Mouse (Mus musculus): ENCODE data around the gene Spint3. TPM values are rescaled to one million over a fixed set of nuclear protein-coding genes. Genes with fewer than 3 reads are reported as not detected.

Gene Spint3
- polyA plus RNA-seq, 1 experiment: not detected

DNA sequence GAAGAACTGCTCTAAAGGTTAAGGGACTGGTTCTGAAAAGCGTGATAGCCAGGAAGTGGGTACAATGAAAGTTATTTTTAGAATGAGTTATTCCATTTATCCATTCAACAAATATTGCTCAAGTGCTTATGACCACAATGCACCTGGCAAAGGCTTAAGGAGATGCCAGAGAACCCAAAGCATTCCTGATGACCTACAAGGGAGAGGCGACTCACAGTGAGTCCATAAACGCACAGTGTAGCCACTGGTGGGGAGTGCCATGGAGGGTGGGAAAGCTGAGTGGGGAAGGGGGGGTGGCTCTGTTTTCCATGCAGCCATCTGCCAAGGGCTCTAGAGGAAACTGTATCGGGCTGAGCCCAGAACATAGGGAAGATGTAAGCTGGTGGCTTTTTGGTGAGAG is 23.9 kb downstream of the Spint3 start:
- DNase-seq: no peak
- H3K4me1 ChIP-seq (ENCODE audit: control insufficient read depth, insufficient read depth, low read length): no peaks in the 10 kb centered on the region
- H3K4me3 ChIP-seq (replicated peaks; ENCODE audit: insufficient read depth, low read depth, low read length): no peak overlapping the region
- H3K27ac ChIP-seq (ENCODE audit: insufficient read depth, low read length): no peak overlapping the region
- TF ChIP-seq POLR2A (IDR thresholded peaks at IDR 0.05; ENCODE audit: borderline replicate concordance, insufficient read depth, low read length) (no peak), CTCF (IDR thresholded peaks at IDR 0.05; ENCODE audit: borderline replicate concordance, insufficient read depth, low read depth, low read length) (no peak)
- 41% methylated on average over 4 of the region's 4 CpGs for WGBS
- no peaks in the 10 kb centered on the region for H3K27me3 ChIP-seq (ENCODE audit: control insufficient read depth, insufficient read depth, low read length)

DNA sequence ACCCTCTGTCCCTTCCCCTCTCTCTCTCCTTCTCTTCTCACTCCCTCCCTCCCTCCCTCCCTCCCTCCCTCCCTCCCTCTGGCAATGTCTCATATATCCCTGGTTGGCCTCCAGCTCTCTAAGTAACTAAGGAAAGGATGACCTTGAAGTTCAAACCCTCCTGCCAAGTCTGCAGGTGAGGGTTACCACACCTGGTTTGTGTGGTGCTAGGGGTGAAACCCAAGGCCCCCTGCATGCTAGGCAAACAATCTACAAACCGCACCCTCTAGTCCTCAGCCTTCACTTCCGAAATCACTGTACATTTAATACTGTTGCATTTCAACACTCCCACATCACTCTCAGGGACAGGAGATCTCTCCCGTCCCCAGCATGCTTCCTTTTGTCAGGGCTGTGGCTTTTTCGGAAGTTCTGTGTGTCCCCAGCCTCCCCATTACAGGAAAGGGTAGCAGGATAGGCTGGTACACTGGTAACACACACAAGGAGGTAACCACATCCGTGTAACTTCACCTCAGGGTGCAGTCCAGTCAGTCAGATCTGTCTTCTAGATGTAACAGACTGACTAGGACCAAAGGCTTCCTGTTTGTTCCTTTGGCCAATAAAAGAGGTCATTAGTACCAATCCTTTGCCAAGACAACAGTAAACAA is 28.7 kb downstream of the Spint3 start:
- 56% methylated on average over 5 of the region's 5 CpGs for WGBS
- Histone ChIP-seq H3K27me3 (ENCODE audit: control insufficient read depth, insufficient read depth, low read length) (no peaks in the 10 kb centered on the region), H3K27ac (ENCODE audit: insufficient read depth, low read length) (no peak overlapping the region), H3K4me3 (replicated peaks; ENCODE audit: insufficient read depth, low read depth, low read length) (no peak overlapping the region), H3K4me1 (ENCODE audit: control insufficient read depth, insufficient read depth, low read length) (no peaks in the 10 kb centered on the region)
- no peak for TF ChIP-seq CTCF (IDR thresholded peaks at IDR 0.05; ENCODE audit: borderline replicate concordance, insufficient read depth, low read depth, low read length)
- TF ChIP-seq POLR2A (IDR thresholded peaks at IDR 0.05; ENCODE audit: borderline replicate concordance, insufficient read depth, low read length): no peak
- DNase-seq: no peak

DNA sequence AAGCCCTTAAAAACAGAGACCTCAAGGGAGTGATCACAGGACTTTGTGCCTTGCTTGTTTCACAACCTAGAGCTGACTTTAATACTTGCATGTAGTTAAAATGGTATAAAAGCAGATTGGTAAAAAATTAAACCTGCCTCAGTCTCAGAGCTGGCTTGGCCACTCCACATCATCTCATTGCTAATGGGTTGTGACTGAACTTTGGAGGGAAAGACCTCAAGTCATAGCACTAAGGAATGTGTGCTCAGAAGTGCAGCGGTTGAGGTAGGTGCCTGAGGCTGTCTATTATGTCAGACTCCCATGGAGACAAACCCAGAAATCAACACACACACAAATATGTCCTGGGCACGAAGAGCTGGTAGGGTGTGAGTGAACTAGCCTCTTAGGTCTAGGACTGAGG is 29.5 kb downstream of the Spint3 start:
- TF ChIP-seq CTCF (IDR thresholded peaks at IDR 0.05; ENCODE audit: borderline replicate concordance, insufficient read depth, low read depth, low read length) (no peak), POLR2A (IDR thresholded peaks at IDR 0.05; ENCODE audit: borderline replicate concordance, insufficient read depth, low read length) (no peak)
- H3K4me3 ChIP-seq (replicated peaks; ENCODE audit: insufficient read depth, low read depth, low read length): no peak overlapping the region
- no peak overlapping the region for H3K27ac ChIP-seq (ENCODE audit: insufficient read depth, low read length)
- H3K27me3 ChIP-seq (ENCODE audit: control insufficient read depth, insufficient read depth, low read length): no peaks in the 10 kb centered on the region
- no peaks in the 10 kb centered on the region for H3K4me1 ChIP-seq (ENCODE audit: control insufficient read depth, insufficient read depth, low read length)
- no peak for DNase-seq
- WGBS: 73% methylated on average over 2 of the region's 2 CpGs

DNA sequence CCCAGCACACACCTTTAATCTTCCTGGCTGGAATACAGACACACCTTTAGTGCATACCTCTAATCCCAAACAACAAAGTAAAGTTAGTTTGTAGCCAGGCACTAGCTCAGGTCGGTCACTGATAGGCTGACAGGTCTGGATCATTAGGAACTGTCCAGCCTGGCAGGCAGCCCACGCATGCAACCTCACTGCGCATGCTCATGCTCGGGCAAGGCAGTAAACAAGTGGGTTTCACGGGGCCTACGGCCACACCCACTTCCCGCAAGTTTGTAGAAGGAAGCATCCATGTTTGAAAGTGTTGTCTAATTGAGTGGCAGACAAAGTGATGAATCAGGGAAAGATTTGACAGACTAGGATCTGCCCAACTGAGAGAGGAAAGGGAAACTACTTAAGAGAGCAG is 30.7 kb downstream of the Spint3 start:
- 79% methylated on average over 7 of the region's 7 CpGs for WGBS
- Histone ChIP-seq H3K4me3 (replicated peaks; ENCODE audit: insufficient read depth, low read depth, low read length) (no peak overlapping the region), H3K27me3 (ENCODE audit: control insufficient read depth, insufficient read depth, low read length) (no peaks in the 10 kb centered on the region), H3K4me1 (ENCODE audit: control insufficient read depth, insufficient read depth, low read length) (no peaks in the 10 kb centered on the region), H3K27ac (ENCODE audit: insufficient read depth, low read length) (no peak overlapping the region)
- no peak for TF ChIP-seq POLR2A (IDR thresholded peaks at IDR 0.05; ENCODE audit: borderline replicate concordance, insufficient read depth, low read length)
- TF ChIP-seq CTCF (IDR thresholded peaks at IDR 0.05; ENCODE audit: borderline replicate concordance, insufficient read depth, low read depth, low read length): no peak
- no peak for DNase-seq

DNA sequence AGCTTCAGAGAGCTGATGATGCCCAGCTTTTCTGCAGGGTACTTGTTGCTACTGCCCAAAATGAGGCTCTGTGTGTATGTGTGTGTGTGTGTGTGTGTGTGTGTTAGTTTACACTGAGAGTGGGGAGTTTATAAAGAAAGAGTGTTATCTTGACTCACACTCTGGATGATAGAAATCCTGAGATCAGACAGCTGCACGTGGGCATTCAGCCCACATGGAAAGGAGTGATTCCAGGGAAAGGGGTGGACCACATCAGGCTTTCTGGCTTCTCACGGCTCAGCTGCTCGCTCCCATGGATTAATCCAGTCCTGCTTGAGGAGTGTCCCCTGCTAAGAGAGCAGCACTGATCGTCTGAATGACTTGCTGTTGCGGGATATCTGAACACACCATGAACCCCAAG is 31.1 kb downstream of the Spint3 start:
- Histone ChIP-seq H3K27me3 (ENCODE audit: control insufficient read depth, insufficient read depth, low read length) (no peaks in the 10 kb centered on the region), H3K4me1 (ENCODE audit: control insufficient read depth, insufficient read depth, low read length) (no peaks in the 10 kb centered on the region), H3K27ac (ENCODE audit: insufficient read depth, low read length) (no peak overlapping the region), H3K4me3 (replicated peaks; ENCODE audit: insufficient read depth, low read depth, low read length) (no peak overlapping the region)
- no peak for TF ChIP-seq POLR2A (IDR thresholded peaks at IDR 0.05; ENCODE audit: borderline replicate concordance, insufficient read depth, low read length)
- no peak for TF ChIP-seq CTCF (IDR thresholded peaks at IDR 0.05; ENCODE audit: borderline replicate concordance, insufficient read depth, low read depth, low read length)
- no peak for DNase-seq
- 36% methylated on average over 5 of the region's 5 CpGs for WGBS

DNA sequence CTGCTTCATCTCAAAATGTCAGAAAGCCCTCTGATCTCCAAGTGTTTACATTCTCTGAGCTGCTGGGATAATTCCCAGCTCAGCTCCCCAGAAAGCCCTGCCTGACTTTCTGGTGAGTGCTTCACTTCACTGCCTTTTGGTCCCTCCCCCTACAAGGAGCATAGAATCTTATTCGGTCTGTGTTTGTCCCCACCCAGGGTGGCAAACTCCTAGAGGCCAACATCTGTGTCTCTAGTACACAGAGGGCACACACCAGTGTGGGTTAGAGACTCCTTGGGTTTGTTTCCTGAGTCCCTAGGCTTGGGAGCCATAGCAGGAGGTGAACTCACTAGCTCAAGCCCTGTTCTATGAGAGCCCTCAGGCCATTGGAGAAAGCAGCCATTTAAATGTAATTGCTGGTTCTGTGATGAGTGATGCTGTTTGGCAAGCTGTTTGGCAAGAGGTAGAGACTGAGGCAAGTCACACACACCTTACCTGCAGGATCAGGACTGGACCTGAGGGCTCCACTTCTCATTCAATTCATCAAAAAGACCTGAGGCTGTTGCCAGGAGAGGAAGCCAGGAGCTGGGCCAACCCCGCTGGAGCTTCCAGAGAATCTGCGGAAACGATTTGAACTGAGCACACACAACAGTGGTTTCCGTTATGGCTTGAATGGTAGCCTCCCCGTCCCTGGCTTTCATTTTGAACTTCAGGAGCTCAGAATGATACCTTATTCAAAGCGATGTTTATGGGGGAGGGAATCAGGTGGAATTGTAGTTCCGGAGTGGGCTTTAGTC is 32.4 kb downstream of the Spint3 start:
- TF ChIP-seq POLR2A (IDR thresholded peaks at IDR 0.05; ENCODE audit: borderline replicate concordance, insufficient read depth, low read length): no peak
- no peaks in the 10 kb centered on the region for H3K4me1 ChIP-seq (ENCODE audit: control insufficient read depth, insufficient read depth, low read length)
- H3K27me3 ChIP-seq (ENCODE audit: control insufficient read depth, insufficient read depth, low read length): no peaks in the 10 kb centered on the region
- WGBS: 18% methylated on average over 8 of the region's 8 CpGs
- H3K27ac ChIP-seq (ENCODE audit: insufficient read depth, low read length): no peak overlapping the region
- no peak for DNase-seq
- H3K4me3 ChIP-seq (replicated peaks; ENCODE audit: insufficient read depth, low read depth, low read length): no peak overlapping the region

DNA sequence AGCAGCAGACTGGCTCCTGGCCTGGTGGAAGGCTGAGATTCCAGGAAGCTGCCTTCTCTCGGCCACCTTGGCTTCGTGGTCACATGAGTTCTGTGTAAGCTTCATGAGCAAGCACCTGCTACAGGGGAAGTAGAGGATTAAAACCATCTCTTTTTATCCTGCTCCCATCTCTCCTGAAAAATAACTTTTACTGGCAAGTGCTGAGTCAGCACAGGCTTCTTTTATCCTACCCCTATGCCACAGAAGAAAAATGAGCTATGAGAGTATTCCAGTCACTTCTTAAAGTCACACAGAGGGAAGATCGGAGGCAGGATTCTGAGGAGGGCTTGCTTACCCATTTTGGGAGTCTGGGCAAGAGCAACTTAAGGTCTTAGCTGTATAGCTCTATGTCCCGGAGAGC is 36.3 kb downstream of the Spint3 start:
- no peak for DNase-seq
- WGBS: 69% methylated on average over 4 of the region's 4 CpGs

DNA sequence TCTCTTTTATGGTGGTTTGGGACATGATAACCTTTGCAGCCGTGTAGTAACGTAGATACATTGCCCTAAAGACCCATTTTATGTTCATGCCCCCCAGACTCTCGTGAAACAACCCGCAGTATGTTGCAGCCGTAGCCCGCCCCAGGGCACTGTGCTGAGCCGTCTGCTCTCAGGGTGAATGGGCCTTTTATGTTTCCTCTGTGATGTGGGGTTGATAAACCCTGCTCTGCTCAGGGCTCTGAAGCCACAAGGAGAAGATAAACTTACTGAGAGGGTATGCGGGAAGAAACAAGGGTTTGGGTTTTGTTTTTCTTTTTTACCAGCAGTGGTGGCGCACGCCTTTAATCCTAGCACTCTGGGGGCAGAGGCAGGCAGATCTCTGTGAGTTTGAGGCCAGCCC is 38.9 kb downstream of the Spint3 start:
- DNase-seq: no peak
- Histone ChIP-seq H3K27me3 (ENCODE audit: control insufficient read depth, insufficient read depth, low read length) (no peaks in the 10 kb centered on the region), H3K4me3 (replicated peaks; ENCODE audit: insufficient read depth, low read depth, low read length) (no peak overlapping the region), H3K4me1 (ENCODE audit: control insufficient read depth, insufficient read depth, low read length) (no peaks in the 10 kb centered on the region), H3K27ac (ENCODE audit: insufficient read depth, low read length) (no peak overlapping the region)
- no peak for TF ChIP-seq CTCF (IDR thresholded peaks at IDR 0.05; ENCODE audit: borderline replicate concordance, insufficient read depth, low read depth, low read length)
- no peak for TF ChIP-seq POLR2A (IDR thresholded peaks at IDR 0.05; ENCODE audit: borderline replicate concordance, insufficient read depth, low read length)
- WGBS: 81% methylated on average over 10 of the region's 10 CpGs

More for the DNA sequence above, 36.3 kb downstream of the Spint3 start:
- no peak for TF ChIP-seq POLR2A (IDR thresholded peaks at IDR 0.05; ENCODE audit: borderline replicate concordance, insufficient read depth, low read length)
- no peak for TF ChIP-seq CTCF (IDR thresholded peaks at IDR 0.05; ENCODE audit: borderline replicate concordance, insufficient read depth, low read depth, low read length)
- Histone ChIP-seq H3K4me1 (ENCODE audit: control insufficient read depth, insufficient read depth, low read length) (no peaks in the 10 kb centered on the region), H3K27me3 (ENCODE audit: control insufficient read depth, insufficient read depth, low read length) (no peaks in the 10 kb centered on the region), H3K27ac (ENCODE audit: insufficient read depth, low read length) (no peak overlapping the region), H3K4me3 (replicated peaks; ENCODE audit: insufficient read depth, low read depth, low read length) (no peak overlapping the region)
